Mouse (Mus musculus) megakaryocyte progenitor cell, adult 5-6 weeks (primary cell): ENCODE results near the gene D13Ertd608e. TPM values are rescaled to one million over a fixed set of nuclear protein-coding genes. Genes with fewer than 3 reads are reported as not detected.
"Not testable (repeated sequence)": the region's sequence is repeated elsewhere in the genome, so short reads cannot be mapped to it uniquely, and the experiment has no call there.

ENCODE experiments used
- ATAC-seq: replicated peaks from 2 replicates; pipeline ENCODE4 v1.8.0; 2016; ENCODE audit warnings: mild to moderate bottlenecking, moderate TSS enrichment, inconsistent platforms; ENCODE audit not compliant: poor library complexity
- total RNA-seq, 2 experiments: library from RNA; stranded (forward) in 1 of 2; stranded (reverse) in 1 of 2; fragments of 157-497, 149-512 nt in 1 of 2; fragments of 200-1000 nt in 1 of 2; gene quantifications; 2 replicates each; pipeline versions ENCODE4 v1.2.3 to v1.2.4; 2015 to 2017

The D13Ertd608e gene
- not detected in 2 replicates for total RNA-seq (2015)
- total RNA-seq (2017): not detected in 2 replicates

GRCm38 (mm10) chr13:119835320-119836056 is at the start of gene D13Ertd608e:
D13Ertd608e (plus strand) TSS chr13:119836006.
- peak; percentile 82 for ATAC-seq

DNA sequence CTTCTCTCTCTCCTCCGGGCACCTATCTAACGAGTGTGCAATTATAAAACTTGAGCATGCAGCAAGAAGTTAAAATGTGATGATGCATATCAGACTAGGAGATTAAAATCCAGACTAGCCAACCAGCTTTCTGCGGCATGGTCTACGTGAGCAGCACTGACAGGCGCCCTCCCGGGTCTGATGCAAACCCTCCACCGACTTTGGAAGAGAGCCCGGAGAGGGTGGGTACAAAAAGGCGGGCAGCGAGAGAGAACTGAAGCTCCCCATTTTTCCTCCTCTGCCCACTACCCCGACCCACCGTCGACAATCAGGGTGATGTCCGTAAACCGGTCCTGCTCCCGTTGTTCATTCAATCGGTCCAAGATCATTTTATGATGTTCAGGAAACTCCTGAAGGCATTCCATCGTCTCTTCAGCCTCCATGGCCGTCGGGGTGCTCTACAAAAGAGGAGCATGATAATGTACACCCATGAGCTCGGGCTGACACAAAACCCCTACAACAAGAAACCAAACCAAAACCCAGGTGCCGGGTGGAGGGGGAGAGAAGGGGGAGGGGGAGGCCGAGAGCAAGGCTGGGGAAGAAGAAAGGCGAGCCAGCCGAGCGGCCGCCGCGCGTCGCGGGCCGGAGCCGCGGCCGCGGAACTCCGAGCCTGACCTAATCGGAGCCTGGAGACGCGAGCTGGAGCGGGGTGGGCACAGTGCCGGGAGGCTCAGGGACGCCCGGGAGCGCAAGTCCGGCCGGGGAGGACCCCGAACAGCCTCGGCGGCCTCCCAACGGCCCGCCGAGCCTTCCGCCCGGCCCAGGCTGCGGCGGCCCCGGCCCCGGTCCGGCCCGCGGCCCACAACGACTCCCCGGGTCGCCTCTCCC is 45.7 kb upstream of the D13Ertd608e start:
- ATAC-seq: peak; percentile 43

DNA sequence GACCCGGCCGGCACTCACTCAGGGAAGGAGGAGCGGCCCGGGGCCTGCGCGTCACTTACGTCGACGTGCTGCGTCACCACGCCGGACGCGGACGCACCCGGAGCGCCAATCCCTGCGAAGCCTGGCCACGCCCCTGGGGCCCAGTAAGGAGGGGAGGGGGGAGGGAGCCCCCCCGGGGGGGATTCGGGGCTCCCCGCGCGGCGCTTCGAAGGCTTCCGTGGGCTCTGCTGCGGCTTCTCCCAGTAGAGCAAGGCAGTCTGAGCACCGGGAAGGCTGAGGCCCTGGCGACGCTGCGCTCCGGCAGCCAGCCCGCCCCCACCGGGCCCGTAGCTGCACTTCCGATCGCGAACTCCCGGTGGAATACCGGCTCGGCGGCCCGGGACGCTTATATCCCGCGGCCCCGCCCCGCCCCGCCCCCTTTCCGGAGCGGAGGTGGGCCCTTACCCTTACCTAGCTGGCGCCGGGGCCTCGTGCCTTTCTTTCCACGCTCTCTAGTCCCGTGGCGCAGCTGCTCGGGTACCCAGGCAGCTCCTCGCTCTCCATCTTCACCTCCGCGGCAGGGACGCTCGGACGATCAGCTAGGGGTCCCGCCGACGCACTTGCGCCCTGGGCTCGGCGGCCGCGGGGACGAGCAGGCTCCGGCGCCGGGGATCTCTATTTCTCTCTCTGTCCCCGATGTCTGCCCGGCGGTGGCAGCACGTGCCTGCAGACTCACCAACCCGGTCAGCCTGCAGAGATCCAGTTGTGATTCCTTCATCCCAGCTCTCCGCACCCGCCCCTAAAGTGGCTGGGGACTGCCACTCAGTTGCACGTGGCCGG is 44.8 kb upstream of the D13Ertd608e start, which contains the start of gene Zfp131:
Gene Zfp131 (minus strand): TSS at position 129 of the 819 bp plus-strand sequence.
- peak; percentile 83 for ATAC-seq

DNA sequence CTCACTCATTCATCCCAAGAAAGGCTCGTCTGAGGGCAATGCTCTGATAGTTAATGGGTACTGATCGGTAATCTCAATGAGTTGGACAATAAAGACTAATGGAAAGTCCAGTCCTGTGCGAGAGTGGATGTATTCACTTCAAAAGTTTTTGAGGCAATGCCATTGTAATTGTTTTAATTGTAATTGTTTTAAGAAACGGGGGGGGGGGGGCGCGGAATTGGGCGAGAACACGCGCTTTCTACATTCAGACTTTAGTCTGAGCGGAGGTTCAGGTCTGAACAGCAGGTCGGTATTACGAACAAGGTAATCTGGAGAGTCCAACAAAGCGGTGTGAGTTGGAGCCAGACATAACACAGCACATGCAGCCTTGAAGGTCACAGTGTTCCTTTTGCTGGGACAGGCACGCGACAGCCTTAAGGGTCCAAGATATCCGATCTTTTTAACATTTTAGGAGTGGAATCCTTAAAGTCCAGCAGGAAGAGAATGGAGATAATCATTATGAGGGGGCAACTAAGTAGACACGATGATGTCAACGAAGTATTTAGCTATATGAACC is 44.1 kb upstream of the D13Ertd608e start:
- no peak for ATAC-seq

DNA sequence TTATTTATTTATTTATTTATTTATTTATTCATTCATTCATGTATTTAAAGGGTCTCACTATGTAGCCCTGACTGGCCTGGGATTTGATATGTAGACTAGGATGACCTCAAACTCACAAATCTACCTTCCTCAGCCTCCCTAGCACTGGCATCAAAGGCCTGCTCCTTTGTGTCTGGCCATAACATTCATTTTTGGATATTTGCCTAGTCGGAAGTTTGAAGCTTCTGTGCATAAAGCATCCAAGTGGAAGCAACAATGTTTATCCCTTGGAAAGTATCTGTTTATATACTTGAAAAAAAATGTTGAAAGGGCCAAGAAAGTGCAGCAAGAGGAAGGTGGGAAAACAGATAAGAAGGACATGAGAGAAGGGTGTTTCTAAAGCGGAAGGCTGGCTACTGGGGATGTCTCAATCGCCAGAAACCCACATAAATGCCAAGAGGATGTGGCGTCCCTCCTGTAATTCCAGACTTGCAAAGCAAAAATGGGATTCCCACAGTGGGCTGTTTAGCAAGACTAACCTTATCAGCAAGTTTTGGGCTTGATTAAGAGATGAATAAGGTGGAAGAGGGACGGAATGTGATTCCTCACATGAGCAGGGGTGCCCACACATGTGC is 42.9 kb upstream of the D13Ertd608e start:
- peak; percentile 32 for ATAC-seq

DNA sequence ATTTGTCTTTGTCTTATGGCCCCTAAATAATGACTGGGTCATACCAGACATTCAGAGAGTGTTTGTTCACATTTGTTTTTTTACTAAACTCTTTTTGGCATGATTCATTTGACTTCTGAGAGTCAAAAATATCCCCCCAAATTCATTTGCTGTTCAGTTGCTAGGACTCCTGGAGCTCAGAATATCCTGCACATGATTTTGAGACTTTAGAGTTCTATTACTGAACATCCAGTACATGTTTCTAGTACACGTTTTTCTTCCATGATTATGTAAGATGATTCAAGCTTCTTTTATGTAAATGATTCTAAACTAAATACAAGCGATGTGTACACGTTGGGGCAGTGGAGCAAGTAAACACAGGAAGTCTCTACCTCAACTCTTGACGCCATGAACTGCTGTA is 38.1 kb upstream of the D13Ertd608e start:
- no peak for ATAC-seq

DNA sequence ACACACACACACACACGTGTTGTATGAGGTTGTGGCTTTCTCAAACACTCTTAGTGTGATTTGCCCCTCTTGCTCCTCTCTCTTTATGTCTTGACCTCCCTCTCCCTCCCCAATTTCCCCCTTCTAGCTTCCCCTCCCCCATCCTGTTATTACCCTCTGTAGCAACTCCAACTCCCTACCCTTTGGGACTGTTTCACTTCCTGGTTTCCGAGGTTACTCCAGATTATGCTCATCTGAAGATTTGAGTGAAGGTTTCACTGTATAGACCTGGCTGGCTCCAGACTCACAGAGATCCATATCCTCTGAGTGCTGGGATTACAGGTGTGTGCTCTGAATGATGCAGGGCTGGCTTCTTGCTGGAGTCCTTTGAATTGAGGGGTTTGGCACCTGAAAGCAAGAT is 26.9 kb upstream of the D13Ertd608e start:
- ATAC-seq: peak; percentile 91

GRCm38 (mm10) chr13:119810031-119810430 is 25.8 kb upstream of the D13Ertd608e start:
- no peak for ATAC-seq

DNA sequence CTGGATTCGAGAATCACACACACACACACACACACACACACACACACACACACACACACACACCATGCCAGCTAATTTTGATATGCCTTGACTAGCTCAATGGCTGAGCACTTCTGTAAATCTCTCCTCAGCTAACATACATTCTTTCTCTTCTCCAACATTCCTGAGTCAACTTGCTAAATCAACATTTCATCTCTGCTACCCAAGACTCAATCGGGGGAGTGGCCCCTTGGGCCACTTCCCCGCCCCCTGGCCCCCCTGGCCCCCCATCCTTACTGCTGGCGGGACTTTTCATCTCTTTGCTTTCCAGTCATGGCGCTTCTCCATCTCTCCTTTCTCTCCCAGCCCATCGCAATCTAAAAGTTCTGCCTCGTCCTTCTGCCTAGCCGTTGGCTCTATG is 19.0 kb upstream of the D13Ertd608e start:
- no peak for ATAC-seq

DNA sequence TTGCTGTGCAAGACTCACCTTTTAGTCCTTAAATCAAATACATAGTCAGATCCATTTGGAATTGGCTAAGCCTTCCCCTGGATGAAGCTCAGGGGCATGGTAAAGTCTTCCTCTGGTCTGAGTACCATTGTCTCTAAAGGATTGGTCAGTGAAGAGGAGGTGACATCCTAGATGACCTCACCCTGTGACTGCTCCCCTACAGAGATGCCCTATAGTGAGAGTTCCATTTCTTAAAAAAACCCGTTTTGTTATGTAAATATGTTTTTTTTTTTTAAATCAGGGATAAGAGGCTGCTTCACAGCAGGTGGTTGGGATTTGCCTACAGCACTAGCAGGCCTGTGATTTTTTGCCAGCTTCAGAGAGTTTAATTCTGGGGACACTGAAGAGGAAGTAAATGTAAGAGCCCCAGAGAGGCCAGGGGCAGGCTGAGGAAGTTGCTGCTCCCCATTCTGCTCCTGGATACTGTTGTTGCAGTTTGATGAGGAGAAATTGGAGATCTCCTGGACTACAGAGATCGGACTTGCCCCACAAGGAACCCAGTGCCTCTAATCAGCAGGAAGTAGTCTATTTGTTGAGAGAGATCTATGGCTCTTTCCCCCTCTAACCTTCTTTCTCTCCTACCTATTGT is 18.1 kb upstream of the D13Ertd608e start:
- peak; percentile 72 for ATAC-seq

DNA sequence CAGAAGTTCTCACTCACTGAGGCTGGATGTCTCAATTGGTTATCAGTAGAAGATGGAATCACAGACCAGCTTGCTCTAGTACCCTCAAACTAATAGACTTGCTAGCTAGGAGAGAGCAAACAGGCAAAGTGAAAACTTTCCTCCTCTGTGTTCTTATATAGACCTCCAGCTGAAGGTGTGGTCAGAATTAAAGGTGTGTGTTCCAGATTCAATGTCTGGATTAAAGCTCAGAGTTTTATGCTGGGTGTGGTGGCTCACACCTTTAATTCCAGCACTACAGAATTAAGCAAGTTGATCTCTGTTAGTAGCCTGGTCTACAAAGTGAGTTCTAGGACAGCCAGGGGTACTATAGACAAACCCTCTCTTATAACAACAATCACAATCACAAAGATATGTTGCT is 5.7 kb upstream of the D13Ertd608e start, which contains the start of gene AF067063:
Gene AF067063 (minus strand): TSS at position 101 of the 400 bp plus-strand sequence.
- ATAC-seq: not testable (repeated sequence)

GRCm38 (mm10) chr13:119836324-119836811 is 562 bp downstream of the D13Ertd608e start:
- peak; percentile 47 for ATAC-seq

DNA sequence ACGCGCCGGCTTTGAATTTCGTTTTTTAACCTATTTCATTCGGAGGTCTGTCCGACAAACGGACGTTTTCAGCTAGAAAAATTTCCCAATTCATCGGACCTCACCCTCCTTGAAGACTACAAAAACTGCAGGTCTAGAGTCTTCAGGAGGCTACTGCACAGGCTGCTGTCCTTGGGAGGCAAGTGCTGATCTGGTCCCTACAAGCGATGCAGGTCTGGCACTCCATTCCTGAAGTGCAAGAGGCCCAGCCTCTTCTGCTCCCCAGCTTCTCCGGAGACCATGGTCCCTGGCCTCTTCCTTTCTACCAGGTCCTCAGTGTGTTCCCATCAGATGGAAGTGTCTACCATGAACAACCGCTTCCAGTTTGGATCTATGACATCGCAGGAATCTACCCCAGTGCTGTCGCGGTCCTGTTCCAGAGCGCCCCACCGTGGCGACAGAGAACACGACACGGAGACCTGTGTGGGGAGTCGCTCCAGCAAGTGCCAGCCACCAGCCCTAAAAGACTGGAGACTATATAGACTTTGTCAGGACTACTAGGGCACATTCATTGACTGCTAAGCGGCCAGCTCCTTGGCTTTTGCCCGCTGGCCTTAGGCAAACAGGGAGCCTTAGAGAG is 2.0 kb downstream of the D13Ertd608e start:
- ATAC-seq: peak; percentile 73

DNA sequence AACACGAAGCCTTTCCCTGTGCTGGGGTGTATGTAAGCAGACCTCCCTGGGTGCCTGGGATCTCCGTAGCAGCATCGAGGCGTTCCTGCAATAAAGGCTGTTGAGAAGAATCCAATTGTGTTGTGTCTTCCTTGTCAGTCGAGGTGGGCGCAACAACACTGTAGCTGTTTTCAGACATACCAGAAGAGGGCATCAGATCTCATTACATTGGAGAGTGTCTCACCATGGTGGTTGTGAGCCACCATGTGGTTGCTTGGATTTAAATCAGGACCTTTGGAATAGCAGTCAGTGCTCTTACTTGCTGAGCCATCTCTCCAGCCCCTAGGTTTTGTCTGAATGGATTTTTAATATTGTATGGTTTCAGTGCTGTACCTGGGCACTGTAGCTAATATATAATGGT is 4.2 kb downstream of the D13Ertd608e start:
- peak; percentile 43; the same call in 1 of the 2 replicates for ATAC-seq

- ATAC-seq: peak; percentile 58
These were observed 26.6 kb downstream of the D13Ertd608e start for GRCm38 (mm10) chr13:119862399-119862798.

DNA sequence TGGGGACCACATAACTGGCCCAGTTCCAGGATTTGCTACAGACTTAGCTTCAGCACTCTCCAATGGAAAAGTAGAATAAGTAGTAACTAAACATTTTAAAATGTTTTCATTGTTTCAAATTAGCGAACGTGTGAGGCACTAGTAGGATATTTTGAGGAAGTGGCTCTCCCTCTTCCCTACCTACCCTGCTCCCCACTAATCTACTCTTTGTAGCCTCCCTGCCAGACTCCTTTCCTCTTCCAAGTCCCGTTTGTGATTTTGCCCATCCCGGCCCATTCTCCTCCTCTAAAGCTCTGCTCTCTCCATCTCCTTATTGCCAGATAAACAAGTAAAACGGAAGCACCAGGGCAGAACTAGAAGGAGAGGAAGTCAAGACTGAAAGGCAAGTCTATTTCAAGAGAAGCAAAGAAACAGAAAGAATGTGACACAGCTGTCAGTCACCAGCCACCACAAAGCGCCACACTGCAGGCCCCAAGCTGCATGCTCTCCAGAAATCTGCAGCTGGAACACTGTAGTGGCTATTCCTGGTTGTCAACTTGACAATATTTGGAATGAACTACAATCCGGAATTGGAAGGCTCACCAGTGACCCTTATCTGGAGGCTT is 28.7 kb downstream of the D13Ertd608e start:
- peak; percentile 86 for ATAC-seq

DNA sequence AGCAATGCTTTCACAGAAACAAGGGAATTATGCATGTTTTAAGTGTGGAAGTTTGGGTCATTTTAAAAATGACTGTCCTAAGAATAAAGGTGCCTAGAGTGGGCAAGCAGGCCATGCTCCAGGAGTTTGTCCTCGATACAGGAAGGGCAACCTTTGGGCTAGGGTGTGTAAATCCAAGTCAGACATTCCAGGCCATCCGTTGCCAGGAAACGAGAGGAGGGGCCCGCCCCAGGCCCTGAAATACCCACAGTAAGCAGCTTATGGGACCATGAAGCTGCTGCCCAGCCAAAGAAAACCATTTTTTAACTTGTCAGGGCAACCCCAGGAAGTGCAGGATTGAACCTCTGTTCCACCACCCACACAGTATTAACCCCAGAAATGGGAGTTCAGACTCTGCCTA is 51.1 kb downstream of the D13Ertd608e start:
- not testable (repeated sequence) for ATAC-seq

- not testable (repeated sequence) for ATAC-seq
These were observed 58.9 kb downstream of the D13Ertd608e start, which contains the start of gene Tcstv1 for GRCm38 (mm10) chr13:119894685-119895084. Tcstv1 (minus strand) TSS chr13:119894785.
